Mouse (Mus musculus) heart, adult 2 months (tissue): Measurements from ENCODE around the gene Elane.
A peak's percentile ranks its signal among the peaks of the same experiment; 100 is the strongest.

Source experiments
- CTCF ChIP-seq: fragments of 200-600 bp; IDR thresholded peaks from 2 replicates; pipeline ENCODE4 v1.8.1; 2022; ENCODE audit warnings: antibody characterized with exemption, mild to moderate bottlenecking, moderate library complexity
- EP300 ChIP-seq: fragments of 200-500 bp; IDR thresholded peaks from 2 replicates; pipeline ENCODE4 v1.6.1; 2011; ENCODE audit warnings: low read depth, low read length, control low read depth; ENCODE audit not compliant: insufficient read depth

GRCm38 (mm10) chr10:79927324-79928029 lies 41.4 kb downstream of the Elane start:
- TF ChIP-seq EP300 = no peak
- TF ChIP-seq CTCF = peak; percentile 50
